Mouse (Mus musculus): Measurements from ENCODE around the gene Olfr1408.

DNA sequence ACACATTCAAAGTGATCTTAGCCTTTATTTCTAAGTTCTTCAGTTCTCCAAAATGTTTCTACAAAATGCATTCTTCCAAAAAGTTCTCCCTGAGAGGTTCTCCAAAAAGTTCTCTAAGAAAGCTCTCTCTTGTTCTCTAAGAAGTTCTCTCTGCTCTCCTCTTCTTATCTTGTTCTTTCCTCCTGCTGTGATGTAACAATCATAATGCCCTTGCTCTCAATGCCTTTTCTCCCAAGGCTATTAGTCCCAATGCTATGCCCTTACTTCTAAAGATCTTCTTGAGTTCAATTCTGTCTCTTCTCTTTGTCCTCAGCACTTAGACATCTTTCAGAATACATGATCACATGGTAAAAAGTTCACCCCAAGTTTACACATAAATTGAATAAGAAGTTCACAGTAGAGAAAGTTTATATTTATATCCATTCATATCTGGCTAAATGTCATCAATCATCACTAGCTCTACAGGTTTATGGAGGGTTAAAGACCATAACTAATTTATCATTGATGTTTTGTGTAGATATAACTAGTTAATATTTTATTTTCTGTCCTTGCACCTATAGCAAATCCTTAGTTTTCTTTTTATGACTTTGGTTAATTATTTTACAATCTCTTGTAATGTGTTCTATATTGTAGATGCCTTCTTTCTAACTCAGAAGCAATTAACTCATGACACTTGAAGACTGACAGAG, 37.1 kb upstream of the Olfr1408 start:
- TF ChIP-seq CTCF (conservative IDR thresholded peaks at IDR 0.05; ENCODE audit: low read length): no peak
- TF ChIP-seq POU5F1 (IDR thresholded peaks at IDR 0.05; ENCODE audit: borderline replicate concordance, low read length): no peak

Measured in E14TG2a.4 (cell line).